Mouse (Mus musculus) c-Kit-positive CD71-positive TER-119-positive erythroid progenitor cells, embryonic 14.5 days (primary cell): Measurements from ENCODE around the gene Fermt2.
A peak's percentile ranks its signal among the peaks of the same experiment; 100 is the strongest.

Experiments used
- DNase-seq: peaks from one replicate; pipeline ENCODE4 v3.0.0-alpha.2; 2013; ENCODE audit warnings: low spot score

The Fermt2 gene

GRCm38 (mm10) chr14:45529411-45530363 is at the start of gene Fermt2:
Gene Fermt2, minus strand, starts transcription at chr14:45530118.
- DNase-seq: no peak

GRCm38 (mm10) chr14:45566066-45566937 is 36.4 kb upstream of the Fermt2 start:
- peak; percentile 60 for DNase-seq

GRCm38 (mm10) chr14:45565216-45566065 is 35.5 kb upstream of the Fermt2 start:
- no peak for DNase-seq

- no peak for DNase-seq
Observed at GRCm38 (mm10) chr14:45563577-45563976, 33.7 kb upstream of the Fermt2 start.

GRCm38 (mm10) chr14:45561681-45562080 is 31.8 kb upstream of the Fermt2 start:
- DNase-seq: no peak

GRCm38 (mm10) chr14:45559018-45559417 is 29.1 kb upstream of the Fermt2 start:
- DNase-seq: no peak

GRCm38 (mm10) chr14:45554336-45554735 is 24.4 kb upstream of the Fermt2 start:
- no peak for DNase-seq

GRCm38 (mm10) chr14:45553854-45554253 is 23.9 kb upstream of the Fermt2 start:
- DNase-seq: no peak

GRCm38 (mm10) chr14:45552431-45552830 is 22.5 kb upstream of the Fermt2 start:
- DNase-seq: no peak

- DNase-seq: peak; percentile 39
Observed at GRCm38 (mm10) chr14:45551121-45551768, 21.3 kb upstream of the Fermt2 start.

- DNase-seq: no peak
Observed at GRCm38 (mm10) chr14:45550010-45550647, 20.2 kb upstream of the Fermt2 start.

GRCm38 (mm10) chr14:45548118-45548517 is 18.2 kb upstream of the Fermt2 start:
- DNase-seq: no peak

- DNase-seq: no peak
Observed at GRCm38 (mm10) chr14:45544905-45545304, 15.0 kb upstream of the Fermt2 start.

GRCm38 (mm10) chr14:45544026-45544425 is 14.1 kb upstream of the Fermt2 start:
- no peak for DNase-seq

- peak; percentile 27 for DNase-seq
Observed at GRCm38 (mm10) chr14:45539659-45540468, 9.9 kb upstream of the Fermt2 start.

- no peak for DNase-seq
Observed at GRCm38 (mm10) chr14:45530364-45531345, 737 bp upstream of the Fermt2 start.

- DNase-seq: no peak
Observed at GRCm38 (mm10) chr14:45528861-45529260, 1.1 kb downstream of the Fermt2 start.

- DNase-seq: no peak
Observed at GRCm38 (mm10) chr14:45515771-45516170, 14.1 kb downstream of the Fermt2 start.

GRCm38 (mm10) chr14:45510787-45511186 is 19.1 kb downstream of the Fermt2 start:
- no peak for DNase-seq
